Mouse (Mus musculus) cerebellum, adult (tissue): Measurements from ENCODE around the gene Eme1.
A peak's percentile ranks its signal among the peaks of the same experiment; 100 is the strongest.
"Not testable (repeated sequence)": the region's sequence is repeated elsewhere in the genome, so short reads cannot be mapped to it uniquely, and the experiment has no call there.

Source experiments
- ATAC-seq: cut with Nextera tagmentation; 2 replicates; pipeline ENCODE4 v1.9.2; 2017; ENCODE audit warnings: mild to moderate bottlenecking, moderate library complexity, mixed read lengths; ENCODE audit not compliant: insufficient number of reproducible peaks, low FRiP score, low TSS enrichment

The Eme1 gene

GRCm38 (mm10) chr11:94653663-94654436 lies at the start of gene Eme1, which contains the start of gene Mrpl27:
Gene Eme1 (minus strand): TSS chr11:94653964.
Gene Mrpl27 (plus strand): TSS chr11:94653767.
- ATAC-seq = peak; percentile 86; the same call in 1 of the 2 replicates

- ATAC-seq = no peak
Measured at GRCm38 (mm10) chr11:94702216-94702610, 48.4 kb upstream of the Eme1 start.

- ATAC-seq = no peak
Measured at GRCm38 (mm10) chr11:94701401-94702215, 47.8 kb upstream of the Eme1 start.

GRCm38 (mm10) chr11:94699399-94699798 lies 45.6 kb upstream of the Eme1 start:
- ATAC-seq = no peak

GRCm38 (mm10) chr11:94697703-94698464 lies 44.1 kb upstream of the Eme1 start:
- ATAC-seq = no peak

- ATAC-seq = no peak
Measured at GRCm38 (mm10) chr11:94697140-94697539, 43.4 kb upstream of the Eme1 start.

- ATAC-seq = no peak
Measured at GRCm38 (mm10) chr11:94695508-94695907, 41.7 kb upstream of the Eme1 start.

- not testable (repeated sequence) for ATAC-seq
Measured at GRCm38 (mm10) chr11:94692502-94692901, 38.7 kb upstream of the Eme1 start.

- no peak for ATAC-seq
Measured at GRCm38 (mm10) chr11:94687178-94687577, 33.4 kb upstream of the Eme1 start.

- ATAC-seq = no peak
Measured at GRCm38 (mm10) chr11:94682427-94682826, 28.7 kb upstream of the Eme1 start.

- no peak for ATAC-seq
Measured at GRCm38 (mm10) chr11:94681640-94682039, 27.9 kb upstream of the Eme1 start.

GRCm38 (mm10) chr11:94680639-94681038 lies 26.9 kb upstream of the Eme1 start:
- no peak for ATAC-seq

- peak; percentile 6; the same call in 1 of the 2 replicates for ATAC-seq
Measured at GRCm38 (mm10) chr11:94677607-94678145, 23.9 kb upstream of the Eme1 start.

GRCm38 (mm10) chr11:94676754-94677606 lies 23.2 kb upstream of the Eme1 start, which contains the start of gene Xylt2:
Gene Xylt2 (minus strand): TSS chr11:94677515.
- peak; percentile 83 for ATAC-seq

GRCm38 (mm10) chr11:94676308-94676707 lies 22.5 kb upstream of the Eme1 start:
- ATAC-seq = no peak

- ATAC-seq = no peak
Measured at GRCm38 (mm10) chr11:94675446-94675845, 21.7 kb upstream of the Eme1 start.

- no peak for ATAC-seq
Measured at GRCm38 (mm10) chr11:94674984-94675383, 21.2 kb upstream of the Eme1 start.

- no peak for ATAC-seq
Measured at GRCm38 (mm10) chr11:94665281-94665680, 11.5 kb upstream of the Eme1 start.

- ATAC-seq = no peak
Measured at GRCm38 (mm10) chr11:94661344-94661743, 7.6 kb upstream of the Eme1 start.
